Mouse (Mus musculus): ENCODE measurements at regions not wholly inside any gene's neighbourhood (a gene's known extent, or its start where the extent isn't known, plus 50 kb on each side); places are given as distances from the start of the nearest gene placed in this dataset.
"Not testable (repeated sequence)": the region's sequence is repeated elsewhere in the genome, so short reads cannot be mapped to it uniquely, and the experiment has no call there.

GRCm38 (mm10) chr4:153160115-153160514 lies 322.5 kb downstream of the Ajap1 start:
- DNase-seq (ENCODE audit: low spot score), result no peak

- no peak for DNase-seq (ENCODE audit: low spot score)
Measured at GRCm38 (mm10) chr4:153157572-153157971, 325.0 kb downstream of the Ajap1 start.

- DNase-seq (ENCODE audit: low spot score), result not testable (repeated sequence)
Measured at GRCm38 (mm10) chr4:153152923-153153322, 329.7 kb downstream of the Ajap1 start.

- DNase-seq (ENCODE audit: low spot score), result no peak
Measured at GRCm38 (mm10) chr4:153133147-153133546, 349.5 kb downstream of the Ajap1 start.

- no peak for DNase-seq (ENCODE audit: low spot score)
Measured at GRCm38 (mm10) chr4:153129345-153129744, 353.3 kb downstream of the Ajap1 start.

GRCm38 (mm10) chr4:153128162-153128561 lies 354.4 kb downstream of the Ajap1 start:
- DNase-seq (ENCODE audit: low spot score), result no peak

- no peak for DNase-seq (ENCODE audit: low spot score)
Measured at GRCm38 (mm10) chr4:153120480-153120879, 362.1 kb downstream of the Ajap1 start.

- no peak for DNase-seq (ENCODE audit: low spot score)
Measured at GRCm38 (mm10) chr4:153119647-153120102, 362.9 kb downstream of the Ajap1 start.

GRCm38 (mm10) chr4:153118824-153119646 lies 363.6 kb downstream of the Ajap1 start:
- no peak for DNase-seq (ENCODE audit: low spot score)

- DNase-seq (ENCODE audit: low spot score), result no peak
Measured at GRCm38 (mm10) chr4:153114998-153115397, 367.6 kb downstream of the Ajap1 start.

- DNase-seq (ENCODE audit: low spot score), result no peak
Measured at GRCm38 (mm10) chr4:153113577-153113976, 369.0 kb downstream of the Ajap1 start.

- DNase-seq (ENCODE audit: low spot score), result no peak
Measured at GRCm38 (mm10) chr4:153110291-153110746, 372.3 kb downstream of the Ajap1 start.

GRCm38 (mm10) chr4:153098591-153098990 lies 384.0 kb downstream of the Ajap1 start:
- DNase-seq (ENCODE audit: low spot score), result no peak

- no peak for DNase-seq (ENCODE audit: low spot score)
Measured at GRCm38 (mm10) chr4:153097601-153098000, 385.0 kb downstream of the Ajap1 start.

- no peak for DNase-seq (ENCODE audit: low spot score)
Measured at GRCm38 (mm10) chr4:153093129-153093528, 389.5 kb downstream of the Ajap1 start.

- DNase-seq (ENCODE audit: low spot score), result no peak
Measured at GRCm38 (mm10) chr4:153082166-153082565, 400.4 kb downstream of the Ajap1 start.

GRCm38 (mm10) chr4:153074590-153074989 lies 408.0 kb downstream of the Ajap1 start:
- DNase-seq (ENCODE audit: low spot score), result no peak

- DNase-seq (ENCODE audit: low spot score), result no peak
Measured at GRCm38 (mm10) chr4:153070190-153070745, 412.3 kb downstream of the Ajap1 start.

GRCm38 (mm10) chr4:153068484-153069033 lies 414.1 kb downstream of the Ajap1 start:
- DNase-seq (ENCODE audit: low spot score), result no peak

- DNase-seq (ENCODE audit: low spot score), result no peak
Measured at GRCm38 (mm10) chr4:153064021-153064605, 418.5 kb downstream of the Ajap1 start.

- DNase-seq (ENCODE audit: low spot score), result no peak
Measured at GRCm38 (mm10) chr4:153063402-153063801, 419.2 kb downstream of the Ajap1 start.

GRCm38 (mm10) chr4:153058152-153058551 lies 424.5 kb downstream of the Ajap1 start:
- no peak for DNase-seq (ENCODE audit: low spot score)
